ENCODE assay signal across 7 mouse cellular contexts in genomic region chr1:57436954-57437353, GRCm38 (mm10). TPM values are rescaled to one million over a fixed set of nuclear protein-coding genes. Genes with fewer than 3 reads are reported as not detected.
A peak's percentile ranks its signal among the peaks of the same experiment; 100 is the strongest.
DNase-seq lines count a peak whose midpoint lies in the region; ATAC-seq lines count a peak whose summit lies in the region.

No protein-coding gene starts in this region.

- H3K36me3 ChIP-seq in forebrain, embryonic 14.5 days (ENCODE audit: control insufficient read depth, insufficient read depth, low read length) = no peaks in the 10 kb centered on the region
- no peaks in the 10 kb centered on the region for H3K36me3 ChIP-seq in hindbrain, embryonic 15.5 days
- no peaks in the 10 kb centered on the region for H3K36me3 ChIP-seq in lung, embryonic 15.5 days

- peaks cover 2% of the 10 kb centered on the region; the same call in 1 of the 2 replicates for H3K4me1 ChIP-seq in forebrain, embryonic 14.5 days (ENCODE audit: control insufficient read depth, insufficient read depth, low read length)
- H3K4me1 ChIP-seq in hindbrain, embryonic 15.5 days (replicated peaks) = peaks cover 17% of the 10 kb centered on the region
- peaks cover 6% of the 10 kb centered on the region; the same call in 1 of the 2 replicates for H3K4me1 ChIP-seq in lung, embryonic 15.5 days

- no peak overlapping the region for H3K4me3 ChIP-seq in forebrain, embryonic 14.5 days (ENCODE audit: low read depth, low read length)
- H3K4me3 ChIP-seq in hindbrain, embryonic 15.5 days = peak overlapping the region; percentile 17; the same call in 1 of the 2 replicates
- peak overlapping the region; percentile 29 for H3K4me3 ChIP-seq in lung, embryonic 15.5 days

- ATAC-seq in forebrain, embryonic 14.5 days = peak; percentile 80; the same call in 1 of the 2 replicates
- ATAC-seq in hindbrain, embryonic 15.5 days (ENCODE audit: low FRiP score, low read depth) = peak; percentile 45; the same call in 1 of the 2 replicates
- ATAC-seq in lung, embryonic 15.5 days (ENCODE audit: borderline replicate concordance, extremely low read depth, low FRiP score, low TSS enrichment) = peak; percentile 57
- no peak for ATAC-seq in erythroblast, adult 5-6 weeks (replicated peaks; ENCODE audit: low FRiP score, poor library complexity, severe bottlenecking)

- H3K9me3 ChIP-seq in forebrain, embryonic 14.5 days (replicated peaks; ENCODE audit: control insufficient read depth, low read length) = no peaks in the 10 kb centered on the region
- H3K9me3 ChIP-seq in hindbrain, embryonic 15.5 days = no peaks in the 10 kb centered on the region
- no peaks in the 10 kb centered on the region for H3K9me3 ChIP-seq in lung, embryonic 15.5 days

- H3K27me3 ChIP-seq in forebrain, embryonic 14.5 days (replicated peaks; ENCODE audit: control insufficient read depth, insufficient read depth, low read length) = no peaks in the 10 kb centered on the region
- no peaks in the 10 kb centered on the region for H3K27me3 ChIP-seq in hindbrain, embryonic 15.5 days
- H3K27me3 ChIP-seq in lung, embryonic 15.5 days = no peaks in the 10 kb centered on the region

- peak; percentile 21 for DNase-seq in right cerebral cortex, postnatal 4 days
- DNase-seq in right cerebral cortex, adult 18-20 months = no peak
- peak; percentile 74 for DNase-seq in forebrain, embryonic 14.5 days (ENCODE audit: low spot score)
- no peak for DNase-seq in adrenal gland, postnatal 36 days

- H3K27ac ChIP-seq in forebrain, embryonic 14.5 days (ENCODE audit: low read depth, low read length) = no peak overlapping the region
- no peak overlapping the region; the same call in 1 of the 2 replicates for H3K27ac ChIP-seq in hindbrain, embryonic 15.5 days (replicated peaks)
- peak overlapping the region; percentile 60 for H3K27ac ChIP-seq in lung, embryonic 15.5 days

- H3K4me2 ChIP-seq in forebrain, embryonic 14.5 days (ENCODE audit: low read length) = peak overlapping the region; percentile 39
- peak overlapping the region; percentile 47 for H3K4me2 ChIP-seq in hindbrain, embryonic 15.5 days
- peak overlapping the region; percentile 52 for H3K4me2 ChIP-seq in lung, embryonic 15.5 days

- peak overlapping the region; percentile 22 for H3K9ac ChIP-seq in forebrain, embryonic 14.5 days (ENCODE audit: low read length)
- peak overlapping the region; percentile 22; the same call in 1 of the 2 replicates for H3K9ac ChIP-seq in hindbrain, embryonic 15.5 days
- H3K9ac ChIP-seq in lung, embryonic 15.5 days = peak overlapping the region; percentile 23; the same call in 1 of the 2 replicates

- 26% methylated on average over 9 of the region's 9 CpGs for WGBS in forebrain, embryonic 14.5 days
- WGBS in hindbrain, embryonic 15.5 days = 30% methylated on average over 9 of the region's 9 CpGs
- 19% methylated on average over 9 of the region's 9 CpGs for WGBS in lung, embryonic 15.5 days

RNA-seq across cellular contexts. Expression of gene Tyw5, which starts 30.1 kb away (rescaled TPM):
- 19.8 and 23.6 TPM in 2 replicates for polyA plus RNA-seq in forebrain, embryonic 14.5 days (2014; fragmentation: Nextera tagmentation; extraction: Ambion mirVana)
- 26.0 and 26.8 TPM in 2 replicates for polyA plus RNA-seq in hindbrain, embryonic 15.5 days (2015; fragmentation: Nextera tagmentation; extraction: Ambion mirVana)
- polyA plus RNA-seq in lung, embryonic 15.5 days (2015; fragmentation: Nextera tagmentation; extraction: Ambion mirVana) = 32.4 and 36.3 TPM in 2 replicates
- total RNA-seq in erythroblast, adult 5-6 weeks (2015; ENCODE audit: low replicate concordance) = 4.6 and 10.7 TPM in 2 replicates
- total RNA-seq in erythroblast, adult 5-6 weeks (2017; ENCODE audit: low replicate concordance) = 3.5 and 14.7 TPM in 2 replicates
- 10 to 100 TPM; 18.1 to 18.3 TPM for total RNA-seq in adrenal gland, postnatal 36 days (2021)

RNA-seq across cellular contexts. Expression of gene Maip1, which starts 30.8 kb away (rescaled TPM):
- 14.9 and 16.3 TPM in 2 replicates for polyA plus RNA-seq in forebrain, embryonic 14.5 days (2014; fragmentation: Nextera tagmentation; extraction: Ambion mirVana)
- 15.7 and 16.0 TPM in 2 replicates for polyA plus RNA-seq in hindbrain, embryonic 15.5 days (2015; fragmentation: Nextera tagmentation; extraction: Ambion mirVana)
- polyA plus RNA-seq in lung, embryonic 15.5 days (2015; fragmentation: Nextera tagmentation; extraction: Ambion mirVana) = 17.2 and 17.8 TPM in 2 replicates
- total RNA-seq in erythroblast, adult 5-6 weeks (2015; ENCODE audit: low replicate concordance) = 1.3 and 2.7 TPM in 2 replicates
- 2.1 and 3.0 TPM in 2 replicates for total RNA-seq in erythroblast, adult 5-6 weeks (2017; ENCODE audit: low replicate concordance)
- total RNA-seq in adrenal gland, postnatal 36 days (2021) = 10 to 100 TPM; 10.9 to 12.4 TPM

RNA-seq across cellular contexts. Expression of gene 1700066M21Rik, which starts 59.5 kb away (rescaled TPM):
- polyA plus RNA-seq in forebrain, embryonic 14.5 days (2014; fragmentation: Nextera tagmentation; extraction: Ambion mirVana) = 30.3 and 36.8 TPM in 2 replicates
- 18.9 and 21.1 TPM in 2 replicates for polyA plus RNA-seq in hindbrain, embryonic 15.5 days (2015; fragmentation: Nextera tagmentation; extraction: Ambion mirVana)
- polyA plus RNA-seq in lung, embryonic 15.5 days (2015; fragmentation: Nextera tagmentation; extraction: Ambion mirVana) = 13.4 and 14.9 TPM in 2 replicates
- 0.96 and 5.2 TPM in 2 replicates for total RNA-seq in erythroblast, adult 5-6 weeks (2015; ENCODE audit: low replicate concordance)
- 1.9 and 2.1 TPM in 2 replicates for total RNA-seq in erythroblast, adult 5-6 weeks (2017; ENCODE audit: low replicate concordance)
- total RNA-seq in adrenal gland, postnatal 36 days (2021) = 1 to 10 TPM; 7.0 to 8.4 TPM

Comparison
In these comparisons a context has a peak if more than half of its experiments do, and no peak if none do; other contexts are left out.
1. DNase-seq: peak in right cerebral cortex, postnatal 4 days (single experiment) and forebrain, embryonic 14.5 days (single experiment); none in right cerebral cortex, adult 18-20 months (single experiment) and adrenal gland, postnatal 36 days (0 of 2).
2. Peak in every context shown above with its lines, with median percentiles within 50 percentile points of each other: H3K4me2 ChIP-seq and H3K9ac ChIP-seq.